Mouse (Mus musculus): ENCODE measurements around the gene Cmip.
A peak's percentile ranks its signal among the peaks of the same experiment; 100 is the strongest.
"Not testable (repeated sequence)": the region's sequence is repeated elsewhere in the genome, so short reads cannot be mapped to it uniquely, and the experiment has no call there.

Gene Cmip

DNA sequence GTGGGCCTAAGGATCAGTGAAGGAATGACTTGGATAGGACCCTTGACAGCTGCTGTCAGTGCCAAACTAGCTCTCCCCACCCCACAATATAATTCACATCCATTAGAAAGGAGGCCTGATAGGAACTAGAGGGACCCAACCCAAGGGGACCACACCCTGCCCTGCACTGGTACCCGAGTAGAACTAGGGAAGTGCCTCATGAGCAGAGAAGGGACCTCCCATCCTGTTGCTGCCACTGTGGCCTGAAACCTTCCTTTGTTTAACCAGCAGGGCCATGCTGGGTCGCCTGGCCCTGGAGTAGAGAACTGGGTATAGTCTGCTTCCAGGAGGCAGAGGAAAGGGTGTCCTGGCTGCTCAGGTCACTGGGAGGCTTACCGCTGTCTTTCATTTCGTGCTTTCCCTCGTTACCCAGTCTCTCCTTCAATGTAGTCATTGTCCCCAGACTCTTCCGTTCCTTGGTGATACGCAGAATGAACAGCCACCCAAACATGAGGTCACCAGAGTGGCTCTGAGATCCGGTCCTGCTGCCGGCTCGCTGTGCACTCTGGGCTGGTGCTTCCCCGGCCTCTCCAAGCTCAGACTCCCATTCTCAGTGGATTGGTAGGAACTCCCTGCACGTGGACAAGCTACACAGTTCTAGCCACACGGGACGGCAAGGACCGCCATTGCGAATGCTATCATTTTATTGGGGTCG lies 164.1 kb downstream of the Cmip start:
- DNase-seq (ENCODE audit: low spot score in 2 of 2): no peak

GRCm38 (mm10) chr8:117421838-117422237 lies 165.0 kb downstream of the Cmip start:
- DNase-seq (ENCODE audit: low spot score in 2 of 2): no peak

DNA sequence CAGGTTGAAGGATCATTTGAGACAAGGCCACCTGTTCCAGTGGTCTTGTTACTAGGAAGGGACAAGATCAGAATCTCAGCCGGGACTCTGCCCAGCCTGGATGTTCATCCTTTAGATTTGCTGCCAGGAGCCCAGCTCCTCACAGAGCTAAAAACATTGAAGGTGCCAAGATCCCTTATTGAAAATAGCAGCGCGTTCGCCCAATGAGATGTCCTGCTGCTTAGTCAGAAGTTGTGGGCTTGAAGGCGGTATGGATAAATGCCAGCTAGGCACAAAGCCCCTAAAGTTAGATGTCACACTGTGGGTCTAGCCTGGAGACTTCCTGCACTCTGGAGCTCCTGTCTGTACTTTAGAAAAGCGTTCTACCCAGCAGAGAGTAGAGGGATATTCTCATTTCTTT lies 165.5 kb downstream of the Cmip start:
- no peak for DNase-seq (ENCODE audit: low spot score in 2 of 2)

DNA sequence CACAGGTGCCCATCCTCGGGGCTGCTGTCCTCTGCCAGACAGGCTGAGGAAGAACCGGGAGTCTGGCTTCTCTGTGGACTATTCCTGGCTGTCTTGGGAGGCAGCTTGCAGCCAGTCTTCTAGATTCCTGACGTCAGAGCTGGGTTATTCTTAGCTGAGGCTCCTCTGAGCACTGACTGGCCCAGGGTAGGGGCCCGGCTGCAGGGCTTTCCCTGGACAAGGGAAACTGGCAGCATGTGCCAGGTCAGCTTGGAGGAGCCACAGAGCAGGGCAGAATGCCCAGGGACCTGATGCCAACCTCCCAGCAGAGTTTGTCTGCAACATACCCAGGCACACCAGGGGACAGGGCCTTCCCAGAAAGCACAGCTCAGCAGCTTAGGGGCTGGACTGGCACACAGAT lies 166.2 kb downstream of the Cmip start:
- peak in 1 of 2 experiments; percentile 9 for DNase-seq (ENCODE audit: low spot score in 2 of 2)

DNA sequence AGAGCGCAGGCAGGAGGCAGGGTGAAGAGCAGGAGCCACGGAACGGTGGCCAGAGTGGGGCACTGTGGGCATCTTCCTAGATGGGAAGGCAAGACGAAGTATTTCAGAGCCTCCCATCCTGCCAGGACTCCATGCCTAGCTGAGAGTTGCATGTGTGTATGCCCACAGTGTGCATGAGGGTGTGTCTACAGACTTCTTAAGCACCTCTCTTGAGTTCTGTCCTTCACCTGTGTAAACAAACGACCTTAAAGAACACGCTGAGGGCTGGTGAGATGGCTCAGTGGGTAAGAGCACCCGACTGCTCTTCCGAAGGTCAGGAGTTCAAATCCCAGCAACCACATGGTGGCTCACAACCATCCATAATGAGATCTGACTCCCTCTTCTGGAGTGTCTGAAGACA lies 171.0 kb downstream of the Cmip start:
- DNase-seq (ENCODE audit: low spot score in 2 of 2): not testable (repeated sequence)

DNA sequence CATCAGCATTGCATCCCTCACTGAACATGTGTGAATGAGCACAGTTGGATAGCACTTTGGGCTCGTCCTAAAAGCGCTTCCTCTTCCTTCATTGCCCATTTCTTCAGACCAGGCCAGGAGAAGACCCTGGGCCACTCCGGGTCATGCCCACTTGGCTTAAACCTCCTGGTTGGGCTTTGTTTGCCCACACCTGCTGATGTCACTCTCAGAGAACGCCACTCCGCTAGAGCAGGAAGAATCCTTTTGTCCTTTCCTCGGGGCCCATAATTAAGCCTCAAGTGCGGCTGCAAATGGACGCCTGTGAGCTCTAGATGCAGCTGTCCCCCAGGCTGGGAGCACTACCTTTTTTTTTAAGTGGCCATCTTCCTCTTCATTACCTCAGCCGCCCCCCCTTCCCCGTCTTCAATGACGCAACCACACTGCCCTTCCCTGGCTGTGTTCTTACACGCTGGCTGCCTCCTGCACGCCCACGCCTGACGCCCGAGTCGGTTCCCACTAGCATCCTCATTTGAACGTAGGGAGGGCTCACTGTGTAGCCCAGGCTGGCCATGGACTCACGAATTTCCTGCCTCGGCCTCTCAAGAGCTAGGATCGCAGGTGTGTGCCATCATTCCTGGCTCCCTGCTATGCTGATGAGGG lies 171.8 kb downstream of the Cmip start:
- DNase-seq (ENCODE audit: low spot score in 2 of 2): no peak

GRCm38 (mm10) chr8:117430624-117431023 lies 173.8 kb downstream of the Cmip start:
- DNase-seq (ENCODE audit: low spot score in 2 of 2): no peak

DNA sequence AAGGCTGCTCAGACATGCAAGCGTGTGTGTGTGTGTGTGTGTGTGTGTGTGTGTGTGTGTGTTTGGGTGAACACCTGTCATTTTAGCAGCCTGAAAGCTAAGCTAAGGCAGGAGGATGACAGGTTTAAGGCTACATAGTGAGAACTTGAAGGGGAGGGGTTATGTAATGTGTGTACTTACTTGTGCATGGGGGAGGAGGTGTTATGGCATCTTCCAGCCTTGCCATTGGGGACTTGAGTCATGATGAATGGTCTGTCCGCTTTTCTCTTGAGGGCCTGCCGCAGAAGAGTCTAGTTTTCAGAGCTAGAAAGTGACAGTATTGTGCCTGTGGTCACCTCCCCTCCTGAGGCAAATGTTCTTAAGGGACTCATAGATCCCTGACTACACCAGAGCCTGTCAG lies 174.7 kb downstream of the Cmip start:
- DNase-seq (ENCODE audit: low spot score in 2 of 2): no peak

DNA sequence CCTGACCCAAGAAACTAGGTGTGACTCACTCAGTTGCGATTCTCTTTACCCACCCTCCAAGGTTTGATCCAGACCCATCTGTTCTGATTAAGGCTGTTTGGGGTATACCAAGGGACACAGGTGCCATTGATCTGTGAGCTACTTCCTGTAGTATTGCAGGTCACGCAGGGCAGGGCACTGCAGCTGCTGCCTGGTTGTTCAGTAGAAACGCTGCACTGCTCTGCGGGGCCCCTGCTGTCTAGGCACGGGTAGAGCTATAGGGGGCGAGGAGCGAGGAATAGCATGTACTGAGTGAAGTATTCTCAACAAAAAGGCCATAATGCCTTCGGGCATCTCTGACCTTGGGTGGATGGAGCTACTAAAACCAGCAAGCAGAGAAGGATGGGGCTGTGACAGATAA lies 175.2 kb downstream of the Cmip start:
- no peak for DNase-seq (ENCODE audit: low spot score in 2 of 2)

- DNase-seq (ENCODE audit: low spot score in 2 of 2): no peak
Observed at GRCm38 (mm10) chr8:117433968-117434367, 177.1 kb downstream of the Cmip start.

DNA sequence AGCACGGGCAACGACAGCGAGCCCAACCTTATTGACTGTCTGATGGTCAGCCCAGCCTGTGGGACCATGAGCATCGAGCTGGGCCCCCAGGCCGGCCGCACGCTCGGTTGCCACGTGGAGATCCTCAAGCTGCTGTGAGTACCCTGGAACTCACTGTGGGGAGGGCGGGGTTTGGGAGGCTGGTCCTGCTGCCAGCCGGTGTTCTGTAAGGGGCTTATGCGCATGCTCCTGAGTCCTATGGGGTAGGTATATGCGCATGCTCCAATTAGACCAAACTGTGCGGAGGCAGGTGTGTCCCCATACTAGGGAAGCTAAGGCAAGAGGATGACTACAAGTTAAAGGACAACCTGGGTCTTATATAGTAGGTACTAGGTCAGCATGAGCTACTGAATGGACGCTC lies 179.9 kb downstream of the Cmip start:
- no peak for DNase-seq (ENCODE audit: low spot score in 2 of 2)

- no peak for DNase-seq (ENCODE audit: low spot score in 2 of 2)
Observed at GRCm38 (mm10) chr8:117437616-117438015, 180.8 kb downstream of the Cmip start.

- DNase-seq (ENCODE audit: low spot score in 2 of 2): no peak
Observed at GRCm38 (mm10) chr8:117440317-117440716, 183.5 kb downstream of the Cmip start.

- no peak for DNase-seq (ENCODE audit: low spot score in 2 of 2)
Observed at GRCm38 (mm10) chr8:117440759-117441158, 183.9 kb downstream of the Cmip start.

- no peak for DNase-seq (ENCODE audit: low spot score in 2 of 2)
Observed at GRCm38 (mm10) chr8:117445507-117445906, 188.6 kb downstream of the Cmip start.

DNA sequence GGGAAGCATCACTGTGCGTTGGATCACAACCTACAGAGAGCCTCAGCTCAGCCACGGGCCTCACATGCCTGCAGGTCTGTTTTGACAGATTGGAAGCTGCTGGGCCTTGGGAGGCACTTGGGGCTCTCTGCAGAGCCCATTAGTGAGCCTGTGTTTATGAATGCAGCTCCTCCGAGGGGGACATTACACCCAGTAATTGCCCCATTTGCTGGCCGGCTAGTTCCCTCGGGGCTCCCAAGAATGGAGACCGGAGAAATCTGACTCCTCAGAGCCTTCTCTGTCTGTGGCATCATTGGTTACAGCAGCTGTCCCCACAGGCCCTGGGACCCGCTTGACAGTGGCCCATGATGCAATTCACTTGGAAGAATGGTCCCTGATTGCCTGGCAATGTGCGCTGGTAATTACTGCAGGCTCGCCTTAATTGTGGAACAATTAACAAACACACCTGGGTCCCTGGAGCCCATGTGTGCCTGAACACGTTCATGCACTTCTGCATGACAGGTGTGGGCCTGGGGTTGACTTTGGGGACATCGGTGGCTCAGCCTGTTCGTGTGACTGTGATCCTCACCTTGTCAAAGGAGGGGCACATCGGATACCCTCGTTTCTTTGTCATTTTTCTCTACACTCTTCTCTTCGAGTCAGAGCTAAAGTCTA lies 189.6 kb downstream of the Cmip start:
- DNase-seq (ENCODE audit: low spot score in 2 of 2): no peak

DNA sequence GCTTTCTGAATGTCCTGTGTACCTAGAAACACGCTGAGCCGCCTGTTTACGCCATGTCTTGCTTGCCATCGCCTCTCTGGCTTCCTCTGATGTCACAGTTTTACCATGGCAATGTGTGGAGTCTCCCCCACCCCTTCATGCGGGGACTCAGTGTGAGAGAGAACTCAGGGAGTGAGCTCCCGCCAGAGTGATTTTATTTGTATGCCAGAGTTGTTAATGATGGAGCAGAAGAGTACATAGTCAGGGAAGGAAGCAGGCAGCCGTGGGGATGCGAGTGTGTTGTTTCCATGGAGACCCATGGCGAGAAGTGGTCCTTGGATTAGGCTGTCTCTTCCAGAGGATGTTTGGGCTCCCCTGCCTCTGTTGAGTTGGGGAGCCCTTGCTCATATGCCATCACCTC lies 194.2 kb downstream of the Cmip start:
- no peak for DNase-seq (ENCODE audit: low spot score in 2 of 2)

- DNase-seq (ENCODE audit: low spot score in 2 of 2): no peak
Observed at GRCm38 (mm10) chr8:117453974-117454373, 197.1 kb downstream of the Cmip start.

- peak; percentile 39 to 63 for DNase-seq (ENCODE audit: low spot score in 2 of 2)
Observed at GRCm38 (mm10) chr8:117454516-117455116, 197.8 kb downstream of the Cmip start.

DNA sequence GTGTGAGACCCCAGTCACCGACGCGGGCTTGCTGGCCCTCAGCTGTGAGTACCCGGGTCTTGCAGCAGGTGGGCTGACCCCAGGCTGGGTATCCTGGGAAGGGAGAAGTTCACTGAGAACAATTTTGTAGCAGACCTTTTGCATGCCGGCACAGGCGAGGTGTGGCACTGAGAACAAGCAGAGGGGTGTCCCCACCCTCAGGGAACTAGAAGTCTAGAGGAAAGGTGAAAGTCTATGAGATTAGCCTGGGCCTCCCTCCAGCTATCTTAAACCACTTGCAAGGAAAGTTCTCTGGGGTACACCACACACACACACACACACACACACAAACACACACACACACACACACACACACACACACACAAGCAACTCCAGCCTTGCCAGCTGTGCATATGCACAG lies 198.8 kb downstream of the Cmip start:
- peak in 1 of 2 experiments; percentile 22 for DNase-seq (ENCODE audit: low spot score in 2 of 2)

DNA sequence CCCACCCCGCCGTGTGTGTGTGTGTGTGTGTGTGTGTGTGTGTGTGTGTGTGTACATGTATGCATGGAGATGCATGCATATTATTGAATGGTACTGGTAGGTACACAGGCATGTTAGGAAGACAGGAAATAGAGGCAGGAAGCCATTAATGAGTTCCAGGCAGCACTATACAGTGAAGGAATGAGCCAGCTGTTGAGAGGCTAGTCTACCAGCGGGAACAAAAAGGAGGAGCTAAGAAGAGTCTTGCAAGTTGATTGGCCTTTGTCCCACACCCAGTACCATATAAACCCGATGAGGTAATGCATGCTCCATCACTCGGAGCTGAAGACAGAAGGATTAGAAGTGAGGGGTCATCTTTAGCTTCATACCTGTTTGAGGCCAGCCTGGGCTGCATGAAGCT lies 201.6 kb downstream of the Cmip start:
- no peak for DNase-seq (ENCODE audit: low spot score in 2 of 2)

DNA sequence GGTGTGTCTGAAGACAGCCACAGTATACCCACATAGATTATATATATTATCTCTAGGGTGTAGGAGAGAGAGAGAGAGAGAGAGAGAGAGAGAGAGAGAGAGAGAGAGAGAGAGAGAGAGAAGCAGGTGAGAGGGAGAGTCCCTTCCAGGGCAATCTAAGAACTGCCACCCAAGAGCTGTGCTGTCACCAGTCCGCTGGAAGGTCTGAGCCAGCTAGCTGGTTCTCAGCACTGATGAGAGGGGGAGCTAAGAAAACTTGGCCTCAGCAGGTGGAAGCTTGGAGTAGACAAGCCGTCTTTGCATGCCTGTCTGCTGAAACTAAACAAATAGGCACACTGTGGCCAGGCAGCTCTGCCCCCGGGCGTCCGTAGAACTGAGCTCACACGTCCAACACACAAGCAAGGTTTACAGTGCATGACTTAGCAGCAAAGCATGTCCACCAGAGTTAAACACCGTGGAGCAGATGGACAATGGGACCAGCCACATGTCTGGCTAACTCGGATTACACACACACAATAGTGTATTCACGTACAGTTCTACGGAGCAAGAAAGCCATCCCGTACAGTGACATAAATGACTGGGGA lies 205.9 kb downstream of the Cmip start:
- DNase-seq (ENCODE audit: low spot score in 2 of 2): peak in 1 of 2 experiments; percentile 32

All from urinary bladder, adult 18-20 months (tissue).